Mouse (Mus musculus) ovary, postnatal 36 days (tissue): ENCODE results near the gene Tgfbr3l.

ENCODE experiments used
- DNase-seq: peaks from one replicate; pipeline ENCODE4 v3.0.0; 2022; ENCODE audit warnings: low spot score, mixed read lengths

The Tgfbr3l gene

GRCm38 (mm10) chr8:4265160-4265914 is 17.3 kb downstream of the Tgfbr3l start:
- no peak for DNase-seq

- no peak for DNase-seq
These were observed 19.6 kb downstream of the Tgfbr3l start for GRCm38 (mm10) chr8:4267627-4268026.

GRCm38 (mm10) chr8:4269609-4270008 is 21.6 kb downstream of the Tgfbr3l start:
- no peak for DNase-seq

GRCm38 (mm10) chr8:4275275-4276110 is 27.5 kb downstream of the Tgfbr3l start, which contains the start of gene Timm44:
Timm44 (minus strand) TSS chr8:4275913.
- peak; percentile 93 for DNase-seq

DNA sequence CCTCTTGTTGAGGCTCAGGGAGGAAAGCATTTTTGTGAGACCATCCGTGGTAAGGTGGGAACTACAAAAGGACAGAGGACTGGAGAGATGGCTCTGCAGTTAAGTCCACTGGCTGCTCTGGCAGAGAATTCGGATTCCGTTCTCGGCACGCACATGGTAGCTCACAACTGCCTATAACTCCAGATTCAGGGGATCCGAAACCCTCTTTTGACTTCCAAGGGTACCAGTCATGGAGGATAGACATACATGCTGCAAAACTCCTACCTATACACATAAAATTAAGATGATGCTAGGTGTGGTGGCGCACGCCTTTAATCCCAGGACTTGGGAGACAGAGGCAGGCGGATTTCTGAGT is 28.1 kb downstream of the Tgfbr3l start:
- DNase-seq = no peak

DNA sequence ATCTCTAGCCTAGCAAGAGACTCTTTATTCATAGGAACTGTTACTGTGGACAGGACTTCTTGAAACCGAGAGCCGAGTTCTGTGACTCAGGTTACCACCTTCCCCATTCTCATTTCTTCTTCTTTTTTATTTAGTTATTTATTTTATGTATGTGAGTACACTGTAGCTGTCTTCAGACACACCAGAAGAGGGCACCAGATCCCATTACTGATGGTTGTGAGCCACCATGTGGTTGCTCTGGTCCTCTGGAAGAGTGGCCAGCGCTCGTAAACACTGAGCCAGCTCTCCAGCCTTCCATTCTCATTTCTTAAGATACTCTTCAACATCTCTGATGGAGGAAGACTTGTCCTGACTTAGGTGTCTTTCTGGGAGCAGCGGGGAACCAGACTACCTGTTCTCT is 44.7 kb downstream of the Tgfbr3l start:
- DNase-seq = no peak

- DNase-seq = no peak
These were observed 49.8 kb downstream of the Tgfbr3l start for GRCm38 (mm10) chr8:4297822-4298221.
